Mouse (Mus musculus): ENCODE measurements around the gene Cfap99. TPM values are rescaled to one million over a fixed set of nuclear protein-coding genes. Genes with fewer than 3 reads are reported as not detected.

Cfap99 gene
- total RNA-seq, 2 experiments from 2014 or later: 0.71 to 1.1 TPM

DNA sequence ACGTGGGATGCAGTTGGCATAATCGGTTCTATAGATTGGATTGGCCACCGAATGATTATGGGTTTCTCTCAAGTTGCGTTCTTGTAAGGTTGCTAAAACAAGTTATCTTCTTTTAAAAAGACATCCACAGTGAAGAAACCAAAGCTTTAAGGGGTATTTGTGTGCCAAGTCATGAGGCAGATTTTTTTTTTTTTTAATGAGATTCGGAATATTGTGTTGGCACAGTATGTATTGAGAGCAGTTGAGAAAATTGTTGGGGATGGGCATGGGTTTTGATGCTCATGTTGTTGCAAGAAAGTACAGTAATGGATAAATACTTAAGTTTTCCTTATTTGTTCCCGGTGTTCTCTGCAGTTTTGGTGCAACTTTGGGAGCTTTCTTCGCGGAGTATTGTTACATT lies 82.4 kb downstream of the Cfap99 start:
- intact Hi-C loops (cut with DNase I): no loop called here
- DNase-seq (ENCODE audit: low spot score in 2 of 2): no peak

DNA sequence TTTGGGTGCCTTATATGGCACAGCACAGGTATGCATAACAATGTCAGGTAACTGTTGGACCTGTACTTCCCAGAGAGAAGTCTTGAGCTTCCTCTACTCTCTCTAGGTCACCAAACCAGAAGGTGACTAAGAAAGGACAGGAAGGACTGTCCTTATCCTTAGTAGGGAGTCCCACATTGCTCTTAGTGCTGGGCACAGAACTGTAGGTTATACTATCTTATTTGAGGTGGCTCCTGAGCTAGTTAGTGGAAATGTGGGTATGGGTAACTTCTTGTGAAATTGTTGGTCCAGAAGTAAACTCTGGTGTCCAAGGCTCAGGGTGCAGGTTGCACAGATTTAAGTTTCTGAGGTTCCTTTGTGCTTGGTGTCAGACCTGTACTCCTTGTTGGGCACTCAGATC lies 83.7 kb downstream of the Cfap99 start:
- intact Hi-C loops (cut with DNase I): no loop called here
- no peak for DNase-seq (ENCODE audit: low spot score in 2 of 2)

DNA sequence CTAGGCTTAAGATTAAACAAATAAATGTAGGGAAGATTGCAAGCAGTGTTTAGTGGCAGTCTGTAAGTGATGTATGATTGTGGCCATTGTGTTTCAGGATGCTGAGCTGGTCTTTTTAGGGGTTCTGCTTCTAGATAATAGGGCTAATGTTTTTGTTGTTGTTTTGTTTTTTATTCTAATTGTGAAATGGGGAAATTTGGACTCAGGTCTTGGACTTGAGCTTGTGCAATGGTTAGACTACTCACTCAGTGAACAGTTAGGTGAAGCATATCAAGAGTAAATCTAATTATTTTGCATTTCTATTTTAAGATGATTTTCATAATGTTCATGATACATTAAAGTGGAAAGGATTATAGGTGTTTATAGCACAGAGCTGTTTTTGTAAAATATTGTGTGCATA lies 84.1 kb downstream of the Cfap99 start:
- no peak for DNase-seq (ENCODE audit: low spot score in 2 of 2)
- intact Hi-C loops (cut with DNase I): no loop called here

Other genes starting within 250 kb of the Cfap99 start
- gene Poln, start 119.2 kb upstream of the Cfap99 start, total RNA-seq (2021): 1 to 10 TPM; 1.7 to 1.8 TPM
- 1 to 10 TPM; 6.1 to 7.7 TPM for gene Haus3, start 119.1 kb upstream of the Cfap99 start, total RNA-seq (2021)
- 10 to 100 TPM; 77.6 to 96.5 TPM for gene Mxd4, start 100.9 kb upstream of the Cfap99 start, total RNA-seq (2021)
- 10 to 100 TPM; 40.6 to 62.2 TPM for gene Zfyve28, start 151 bp upstream of the Cfap99 start, total RNA-seq (2021)
- gene Rnf4, start 47.7 kb downstream of the Cfap99 start, total RNA-seq (2021): 10 to 100 TPM; 86.9 to 89.8 TPM
- gene Fam193a, start 81.3 kb downstream of the Cfap99 start, total RNA-seq (2021): 10 to 100 TPM; 38.1 to 39.7 TPM
- 10 to 100 TPM; 13.0 to 13.1 TPM for gene Tnip2, start 225.4 kb downstream of the Cfap99 start, total RNA-seq (2021)
- 1 to 10 TPM; 2.1 to 4.9 TPM for gene Sh3bp2, start 237.2 kb downstream of the Cfap99 start, total RNA-seq (2021)